Mouse (Mus musculus) erythroblast, adult 5-6 weeks (primary cell): ENCODE data around the gene Pitpna. TPM values are rescaled to one million over a fixed set of nuclear protein-coding genes. Genes with fewer than 3 reads are reported as not detected.

Experiments
- ATAC-seq: replicated peaks from 2 replicates; pipeline ENCODE4 v1.8.0; 2016; ENCODE audit warnings: moderate number of reproducible peaks, mild to moderate bottlenecking, moderate TSS enrichment, inconsistent platforms; ENCODE audit not compliant: poor library complexity, low FRiP score, severe bottlenecking
- total RNA-seq, 2 experiments: library from RNA; stranded (forward) in 1 of 2; stranded (reverse) in 1 of 2; fragments of 150-400 nt in 1 of 2; fragments of 200-764, 138-1000 nt in 1 of 2; gene quantifications; 2 replicates each; pipeline versions ENCODE4 v1.2.3 to v1.2.4; 2015 to 2017; ENCODE audit warnings: low replicate concordance in 2 of 2

The Pitpna gene
- total RNA-seq, 2 experiments from 2014 or later = 22.4 to 47.5 TPM

DNA sequence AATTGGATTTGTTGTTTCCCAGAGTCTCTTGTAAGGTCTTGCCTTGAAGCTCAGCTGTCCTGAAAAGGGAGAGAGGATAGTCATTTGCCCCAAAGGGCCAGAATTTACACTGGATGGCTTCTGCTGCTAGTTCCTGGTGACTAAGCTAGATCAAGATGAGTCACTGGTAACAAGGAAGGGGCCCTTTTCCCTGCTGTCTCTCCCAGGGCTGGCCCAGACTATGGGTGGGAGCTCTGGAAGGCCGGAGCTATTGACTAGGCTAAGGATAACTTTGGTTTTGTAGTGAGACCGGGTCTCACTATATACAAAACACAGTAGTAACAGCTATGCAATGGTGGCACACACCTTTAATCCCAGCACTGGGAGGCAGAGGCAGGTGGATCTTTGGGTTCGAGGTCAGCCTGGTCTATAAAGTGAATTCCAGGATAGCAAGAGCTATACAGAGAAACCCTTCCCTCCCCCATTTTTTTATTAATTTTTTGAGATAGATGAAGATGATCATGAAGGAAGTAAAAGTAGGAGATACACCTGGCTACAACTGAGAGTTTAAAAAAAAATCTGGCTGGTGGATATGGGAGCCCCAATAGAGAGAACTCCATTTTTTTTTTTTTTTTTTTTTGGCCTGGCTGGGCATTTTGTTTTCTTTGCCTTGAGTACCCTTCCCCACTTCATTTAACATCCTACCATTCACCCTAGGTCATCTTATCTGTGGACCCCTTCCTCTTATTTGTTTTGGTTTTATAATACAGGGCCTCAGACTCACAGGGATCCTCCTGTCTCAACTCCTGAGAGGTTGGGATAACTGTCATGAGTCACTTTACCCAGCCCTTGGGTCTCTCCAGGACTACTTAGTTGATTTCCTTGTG lies 90.2 kb downstream of the Pitpna start:
- no peak for ATAC-seq

Other genes starting within 250 kb of the Pitpna start
- 7.5 and 15.7 TPM in 2 replicates for gene Rpa1, start 239.8 kb upstream of the Pitpna start, total RNA-seq (2015; ENCODE audit: low replicate concordance)
- 47.8 and 64.4 TPM in 2 replicates for gene Rpa1, start 239.8 kb upstream of the Pitpna start, total RNA-seq (2017; ENCODE audit: low replicate concordance)
- gene Smyd4, start 239.7 kb upstream of the Pitpna start, total RNA-seq (2015; ENCODE audit: low replicate concordance) = 4.0 and 8.5 TPM in 2 replicates
- gene Smyd4, start 239.7 kb upstream of the Pitpna start, total RNA-seq (2017; ENCODE audit: low replicate concordance) = 1.4 and 2.9 TPM in 2 replicates
- gene Serpinf1, start 165.4 kb upstream of the Pitpna start, total RNA-seq (2015; ENCODE audit: low replicate concordance) = 3.8 and 10.4 TPM in 2 replicates
- 3.7 and 4.9 TPM in 2 replicates for gene Serpinf1, start 165.4 kb upstream of the Pitpna start, total RNA-seq (2017; ENCODE audit: low replicate concordance)
- gene Serpinf2, start 148.5 kb upstream of the Pitpna start, total RNA-seq (2015; ENCODE audit: low replicate concordance) = 4.6 TPM in 1 of 2 replicates, not detected in the other
- gene Serpinf2, start 148.5 kb upstream of the Pitpna start, total RNA-seq (2017; ENCODE audit: low replicate concordance) = 0.70 and 0.94 TPM in 2 replicates
- 22.6 and 24.8 TPM in 2 replicates for gene Wdr81, start 133.4 kb upstream of the Pitpna start, total RNA-seq (2015; ENCODE audit: low replicate concordance)
- gene Wdr81, start 133.4 kb upstream of the Pitpna start, total RNA-seq (2017; ENCODE audit: low replicate concordance) = 27.3 and 28.2 TPM in 2 replicates
- gene Tlcd2, start 126.4 kb upstream of the Pitpna start, total RNA-seq (2015; ENCODE audit: low replicate concordance) = 1.5 and 3.7 TPM in 2 replicates
- gene Tlcd2, start 126.4 kb upstream of the Pitpna start, total RNA-seq (2017; ENCODE audit: low replicate concordance) = 1.3 and 5.5 TPM in 2 replicates
- gene Prpf8, start 101.3 kb upstream of the Pitpna start, total RNA-seq (2015; ENCODE audit: low replicate concordance) = 42.3 and 43.5 TPM in 2 replicates
- gene Prpf8, start 101.3 kb upstream of the Pitpna start, total RNA-seq (2017; ENCODE audit: low replicate concordance) = 26.5 and 27.0 TPM in 2 replicates
- gene Rilp, start 78.0 kb upstream of the Pitpna start, total RNA-seq (2015; ENCODE audit: low replicate concordance) = not detected in 2 replicates
- not detected in 2 replicates for gene Rilp, start 78.0 kb upstream of the Pitpna start, total RNA-seq (2017; ENCODE audit: low replicate concordance)
- gene Scarf1, start 74.6 kb upstream of the Pitpna start, total RNA-seq (2015; ENCODE audit: low replicate concordance) = 0.42 TPM in 1 of 2 replicates, not detected in the other
- 0.42 and 1.4 TPM in 2 replicates for gene Scarf1, start 74.6 kb upstream of the Pitpna start, total RNA-seq (2017; ENCODE audit: low replicate concordance)
- gene Slc43a2, start 56.4 kb upstream of the Pitpna start, total RNA-seq (2015; ENCODE audit: low replicate concordance) = 6.7 and 11.9 TPM in 2 replicates
- 9.1 and 14.9 TPM in 2 replicates for gene Slc43a2, start 56.4 kb upstream of the Pitpna start, total RNA-seq (2017; ENCODE audit: low replicate concordance)
- 67.3 and 73.2 TPM in 2 replicates for gene Inpp5k, start 42.9 kb downstream of the Pitpna start, total RNA-seq (2015; ENCODE audit: low replicate concordance)
- gene Inpp5k, start 42.9 kb downstream of the Pitpna start, total RNA-seq (2017; ENCODE audit: low replicate concordance) = 50.7 and 78.4 TPM in 2 replicates
- gene Myo1c, start 62.4 kb downstream of the Pitpna start, total RNA-seq (2015; ENCODE audit: low replicate concordance) = 4.2 and 8.2 TPM in 2 replicates
- gene Myo1c, start 62.4 kb downstream of the Pitpna start, total RNA-seq (2017; ENCODE audit: low replicate concordance) = 6.0 and 17.1 TPM in 2 replicates
- 10.2 and 16.1 TPM in 2 replicates for gene Crk, start 91.2 kb downstream of the Pitpna start, total RNA-seq (2015; ENCODE audit: low replicate concordance)
- 11.8 and 26.3 TPM in 2 replicates for gene Crk, start 91.2 kb downstream of the Pitpna start, total RNA-seq (2017; ENCODE audit: low replicate concordance)
- gene Ywhae, start 144.8 kb downstream of the Pitpna start, total RNA-seq (2015; ENCODE audit: low replicate concordance) = 119 and 129 TPM in 2 replicates
- gene Ywhae, start 144.8 kb downstream of the Pitpna start, total RNA-seq (2017; ENCODE audit: low replicate concordance) = 56.7 and 60.2 TPM in 2 replicates
- not detected in 2 replicates for gene Doc2b, start 208.0 kb downstream of the Pitpna start, total RNA-seq (2015; ENCODE audit: low replicate concordance)
- gene Doc2b, start 208.0 kb downstream of the Pitpna start, total RNA-seq (2017; ENCODE audit: low replicate concordance) = not detected in 2 replicates